Mouse (Mus musculus) testis, adult 2 months (tissue): ENCODE data around the gene Mrpl45.

ENCODE experiments used
- CTCF ChIP-seq: fragments of 200-500 bp; IDR thresholded peaks from 2 replicates; pipeline ENCODE4 v1.5.1; 2012; ENCODE audit warnings: low read depth, mild to moderate bottlenecking, inconsistent platforms, low read length, moderate library complexity; ENCODE audit not compliant: control insufficient read depth, insufficient read depth, insufficient replicate concordance
- POLR2A ChIP-seq: fragments of 200-500 bp; IDR thresholded peaks from 2 replicates; pipeline ENCODE4 v1.6.1; 2012; ENCODE audit warnings: low read depth, mild to moderate bottlenecking, inconsistent platforms, low read length, moderate library complexity; ENCODE audit not compliant: control insufficient read depth

- TF ChIP-seq CTCF, result no peak
- TF ChIP-seq POLR2A, result no peak
Measured at GRCm38 (mm10) chr11:97286973-97287372, 28.5 kb upstream of the Mrpl45 start.
